Mouse (Mus musculus) heart, embryonic 15.5 days (tissue): ENCODE measurements around the gene Zbtb21. TPM values are rescaled to one million over a fixed set of nuclear protein-coding genes. Genes with fewer than 3 reads are reported as not detected.
"Not testable (repeated sequence)": the region's sequence is repeated elsewhere in the genome, so short reads cannot be mapped to it uniquely, and the experiment has no call there.

Source experiments
- ATAC-seq: fragments of 200-750 bp; cut with Nextera tagmentation; replicated peaks from 2 replicates; pipeline ENCODE4 v1.8.0; 2017; ENCODE audit warnings: low read depth, moderate TSS enrichment; ENCODE audit not compliant: insufficient number of reproducible peaks, insufficient read depth, low FRiP score
- H3K27ac ChIP-seq: fragments of 300-500 bp; sonication (generic); 2 replicates; pipeline ENCODE4 v1.5.1; 2015; ENCODE audit warnings: mild to moderate bottlenecking, inconsistent platforms
- H3K27me3 ChIP-seq: fragments of 300-500 bp; sonication (generic); 2 replicates; pipeline ENCODE4 v1.6.1; 2015; ENCODE audit warnings: inconsistent platforms
- H3K36me3 ChIP-seq: fragments of 300-500 bp; sonication (generic); 2 replicates; pipeline ENCODE4 v1.6.1; 2015; ENCODE audit warnings: mild to moderate bottlenecking, inconsistent platforms
- H3K4me1 ChIP-seq: fragments of 300-500 bp; sonication (generic); replicated peaks from 2 replicates; pipeline ENCODE4 v1.6.1; 2015; ENCODE audit warnings: inconsistent platforms
- H3K4me2 ChIP-seq: fragments of 300-500 bp; sonication (generic); 2 replicates; pipeline ENCODE4 v1.6.1; 2015; ENCODE audit warnings: inconsistent platforms, mild to moderate bottlenecking, moderate library complexity
- H3K4me3 ChIP-seq: fragments of 300-500 bp; sonication (generic); 2 replicates; pipeline ENCODE4 v1.5.1; 2015; ENCODE audit warnings: mild to moderate bottlenecking, inconsistent platforms
- H3K9ac ChIP-seq: fragments of 300-500 bp; sonication (generic); 2 replicates; pipeline ENCODE4 v1.6.1; 2015; ENCODE audit warnings: mild to moderate bottlenecking, inconsistent platforms
- H3K9me3 ChIP-seq: fragments of 300-500 bp; sonication (generic); replicated peaks from 2 replicates; pipeline ENCODE4 v1.6.1; 2016; ENCODE audit warnings: inconsistent platforms
- WGBS: fragments of 180-500 bp; shearing (Covaris S2); methylation state at CpG from one replicate; pipeline ENCODE4 v1.1.7; 2015; ENCODE audit warnings: mixed read lengths; 5-methylcytosine and 5-hydroxymethylcytosine counted together
- polyA plus RNA-seq: library from polyadenylated mRNA; unstranded; fragments of >200 nt; fragmentation: Nextera tagmentation; extraction: Ambion mirVana; gene quantifications from 2 replicates; pipeline ENCODE4 v1.2.1, GENCODE M21; 2015

Gene Zbtb21
- polyA plus RNA-seq, result 6.4 and 7.4 TPM in 2 replicates

DNA sequence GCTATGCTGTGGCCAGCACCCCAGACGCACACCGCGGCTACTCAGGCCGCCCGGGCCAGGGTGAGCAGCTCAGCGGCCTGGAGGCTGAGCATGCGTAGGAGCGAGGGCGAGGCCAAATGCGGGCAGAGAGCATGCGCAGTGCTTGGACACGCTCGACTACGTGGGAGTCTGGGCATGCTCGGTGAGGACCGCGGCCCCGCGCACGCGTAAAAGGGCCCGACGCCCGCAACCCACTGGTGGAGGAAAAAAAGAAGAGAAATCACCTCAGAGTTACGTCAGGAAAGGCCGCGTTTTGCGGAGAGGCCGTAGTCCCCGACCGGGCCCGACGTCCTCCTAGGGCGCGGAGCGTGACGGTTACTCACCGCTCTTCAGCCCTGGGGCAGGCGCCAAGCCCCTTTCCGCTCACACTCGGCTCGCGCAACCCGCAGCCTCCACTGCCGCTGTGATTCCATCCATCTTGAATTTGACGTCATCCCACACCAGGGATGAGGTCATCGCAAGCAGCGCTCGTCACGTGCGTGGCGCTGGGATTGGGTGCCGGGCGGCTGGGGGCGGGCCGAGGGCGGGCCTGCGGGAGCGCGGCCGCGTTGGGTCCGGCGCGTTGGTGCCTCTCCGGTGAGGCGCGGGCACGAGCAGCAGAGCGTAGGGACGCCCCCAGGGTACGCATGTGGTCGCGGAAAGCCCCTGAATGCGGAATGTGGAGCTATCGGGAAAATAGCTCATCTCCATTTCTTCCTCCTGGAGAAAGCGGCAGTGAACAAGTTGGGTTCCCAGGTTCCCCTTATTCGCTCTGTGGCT is at the start of gene Zbtb21, which contains the start of gene C2cd2:
Gene Zbtb21 (minus strand): TSS at position 472 of the 798 bp plus-strand sequence.
Gene C2cd2 (minus strand): TSS at position 448 of the 798 bp plus-strand sequence.
- H3K9ac ChIP-seq, result peak within 1 kb of the TSS; percentile 83
- H3K4me3 ChIP-seq, result peak within 1 kb of the TSS; percentile 89
- under 1% methylated on average over 78 of the region's 78 CpGs for WGBS
- peak within 1 kb of the TSS; percentile 81 for H3K4me2 ChIP-seq
- peak; percentile 96 for ATAC-seq
- H3K4me1 ChIP-seq, result peaks cover 21% of the 10 kb centered on the region
- no peaks in the 10 kb centered on the region for H3K36me3 ChIP-seq
- peak within 1 kb of the TSS; percentile 97 for H3K27ac ChIP-seq
- no peaks in the 10 kb centered on the region for H3K9me3 ChIP-seq
- H3K27me3 ChIP-seq, result no peaks in the 10 kb centered on the region

DNA sequence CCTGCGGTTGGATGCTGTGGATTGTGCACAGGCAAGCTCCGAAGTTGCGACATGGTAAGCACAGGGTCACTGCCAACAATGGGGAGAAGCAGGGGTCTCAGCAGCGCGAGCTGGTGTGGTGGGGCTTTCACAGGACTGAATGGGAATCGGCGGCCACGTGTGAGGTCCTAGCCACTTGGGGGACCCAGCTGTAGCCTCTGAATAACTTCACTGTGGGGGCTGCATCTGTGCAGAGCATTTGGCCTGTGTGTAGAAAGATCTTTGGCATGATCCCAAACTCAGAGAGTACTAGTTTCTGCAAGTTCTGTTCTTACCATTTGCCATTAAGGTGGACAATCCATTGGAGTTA is 34.9 kb upstream of the Zbtb21 start:
- H3K9me3 ChIP-seq, H3K36me3 ChIP-seq, H3K27me3 ChIP-seq: not testable (repeated sequence)
- Histone ChIP-seq H3K4me2 (peak overlapping the region; percentile 81), H3K4me3 (peak overlapping the region; percentile 67), H3K27ac (peak overlapping the region; percentile 91), H3K9ac (peak overlapping the region; percentile 59), H3K4me1 (peaks cover 20% of the 10 kb centered on the region)
- peak; percentile 36 for ATAC-seq
- WGBS, result 2% methylated on average over 8 of the region's 8 CpGs

DNA sequence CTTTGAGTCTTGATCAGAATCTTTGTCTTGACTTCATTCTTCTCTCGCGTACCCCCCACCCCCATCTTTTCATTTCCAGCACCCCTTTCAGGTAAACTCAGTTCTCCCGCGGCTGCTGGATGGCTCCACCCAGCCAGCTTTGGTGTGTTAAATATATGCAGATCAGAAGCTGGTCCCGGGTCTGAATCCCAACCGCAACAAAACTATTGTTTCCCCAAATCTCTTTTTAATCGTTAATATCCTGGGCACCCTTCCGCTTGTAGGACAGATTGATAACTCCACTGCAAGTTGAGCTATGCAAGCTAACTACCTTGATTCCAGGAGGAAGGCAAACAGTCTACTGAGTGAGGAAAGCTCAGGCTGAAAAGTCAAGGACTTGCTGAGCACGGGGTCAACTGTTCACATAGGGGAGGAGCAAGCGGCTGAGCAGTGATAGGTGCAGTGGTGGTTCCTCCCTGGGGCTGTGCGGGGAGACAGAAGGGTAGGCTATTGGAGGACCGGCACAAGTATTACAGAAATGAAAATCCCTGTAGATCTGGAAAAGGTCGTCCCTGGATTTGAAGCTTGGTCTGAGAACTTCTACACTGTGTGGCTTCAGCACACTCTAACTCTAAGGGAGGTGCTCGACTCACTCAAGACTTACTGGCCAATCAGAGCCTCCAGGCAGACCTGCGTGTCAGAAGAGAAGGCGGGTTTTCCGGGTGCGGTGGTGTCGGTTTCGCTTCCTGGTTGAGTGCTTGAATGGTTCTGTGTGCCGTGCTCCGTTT is 34.4 kb upstream of the Zbtb21 start, which contains the start of gene B230307C23Rik:
Gene B230307C23Rik (plus strand): TSS at position 700 of the 767 bp plus-strand sequence.
- H3K4me2 ChIP-seq, result peak within 1 kb of the TSS; percentile 81
- ATAC-seq, result peak; percentile 96
- H3K27ac ChIP-seq, result peak within 1 kb of the TSS; percentile 91
- H3K36me3 ChIP-seq, result no peaks in the 10 kb centered on the region
- H3K4me3 ChIP-seq, result peak within 1 kb of the TSS; percentile 67
- H3K27me3 ChIP-seq, result no peaks in the 10 kb centered on the region
- H3K4me1 ChIP-seq, result peaks cover 20% of the 10 kb centered on the region
- H3K9ac ChIP-seq, result peak within 1 kb of the TSS; percentile 59
- WGBS, result 1% methylated on average over 22 of the region's 22 CpGs
- H3K9me3 ChIP-seq, result no peaks in the 10 kb centered on the region

GRCm38 (mm10) chr16:97995849-97996615 is 33.6 kb upstream of the Zbtb21 start:
- H3K4me3 ChIP-seq, result peak overlapping the region; percentile 67
- ATAC-seq, result no peak
- peak overlapping the region; percentile 59; the same call in 1 of the 2 replicates for H3K9ac ChIP-seq
- H3K4me1 ChIP-seq, result peaks cover 20% of the 10 kb centered on the region
- H3K27me3 ChIP-seq, result no peaks in the 10 kb centered on the region
- WGBS, result 19% methylated on average over 1 of the region's 1 CpGs
- H3K9me3 ChIP-seq, result no peaks in the 10 kb centered on the region
- H3K27ac ChIP-seq, result peak overlapping the region; percentile 91
- peak overlapping the region; percentile 81 for H3K4me2 ChIP-seq
- H3K36me3 ChIP-seq, result no peaks in the 10 kb centered on the region

GRCm38 (mm10) chr16:97992477-97992876 is 30.1 kb upstream of the Zbtb21 start:
- H3K27me3 ChIP-seq, H3K4me3 ChIP-seq, ATAC-seq, H3K4me2 ChIP-seq, H3K36me3 ChIP-seq, H3K27ac ChIP-seq, H3K9me3 ChIP-seq, H3K9ac ChIP-seq: not testable (repeated sequence)
- WGBS, result 57% methylated on average over 3 of the region's 3 CpGs
- H3K4me1 ChIP-seq, result peaks cover 12% of the 10 kb centered on the region

GRCm38 (mm10) chr16:97991517-97991916 is 29.1 kb upstream of the Zbtb21 start:
- Histone ChIP-seq H3K4me2 (no peak overlapping the region), H3K4me3 (no peak overlapping the region), H3K27ac (no peak overlapping the region), H3K27me3 (no peaks in the 10 kb centered on the region), H3K36me3 (no peaks in the 10 kb centered on the region), H3K9me3 (no peaks in the 10 kb centered on the region), H3K4me1 (peaks cover 9% of the 10 kb centered on the region), H3K9ac (no peak overlapping the region)
- ATAC-seq, result no peak
- 84% methylated on average over 2 of the region's 2 CpGs for WGBS

DNA sequence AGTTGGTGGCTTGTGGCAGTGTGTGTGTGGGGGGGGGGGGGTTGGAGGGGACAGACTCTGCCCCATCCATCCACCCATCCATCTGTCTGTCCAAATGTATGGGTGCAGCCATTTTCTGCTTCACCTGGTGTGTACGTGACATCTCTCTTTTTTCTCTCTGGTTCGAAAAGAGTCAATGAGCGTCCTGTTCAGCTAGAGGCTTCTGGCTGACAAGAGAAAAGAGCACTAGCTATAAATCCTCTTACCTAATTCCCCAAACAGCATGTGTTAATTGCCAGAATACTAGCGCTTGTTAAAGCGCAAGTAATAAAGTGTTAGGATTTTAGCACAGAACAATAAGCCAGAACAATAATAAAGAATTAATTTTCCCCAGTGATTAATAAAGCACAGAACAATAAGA is 22.2 kb upstream of the Zbtb21 start:
- Histone ChIP-seq H3K27me3 (no peaks in the 10 kb centered on the region), H3K4me3 (no peak overlapping the region), H3K4me2 (no peak overlapping the region), H3K9me3 (no peaks in the 10 kb centered on the region), H3K9ac (no peak overlapping the region), H3K27ac (no peak overlapping the region), H3K4me1 (no peaks in the 10 kb centered on the region), H3K36me3 (no peaks in the 10 kb centered on the region)
- no peak for ATAC-seq
- 83% methylated on average over 5 of the region's 5 CpGs for WGBS

GRCm38 (mm10) chr16:97981362-97981761 is 18.9 kb upstream of the Zbtb21 start:
- Histone ChIP-seq H3K4me3 (no peak overlapping the region), H3K9me3 (no peaks in the 10 kb centered on the region), H3K27me3 (no peaks in the 10 kb centered on the region), H3K4me2 (no peak overlapping the region), H3K4me1 (no peaks in the 10 kb centered on the region), H3K27ac (no peak overlapping the region), H3K36me3 (no peaks in the 10 kb centered on the region), H3K9ac (no peak overlapping the region)
- no peak for ATAC-seq
- WGBS, result 67% methylated on average over 1 of the region's 1 CpGs

DNA sequence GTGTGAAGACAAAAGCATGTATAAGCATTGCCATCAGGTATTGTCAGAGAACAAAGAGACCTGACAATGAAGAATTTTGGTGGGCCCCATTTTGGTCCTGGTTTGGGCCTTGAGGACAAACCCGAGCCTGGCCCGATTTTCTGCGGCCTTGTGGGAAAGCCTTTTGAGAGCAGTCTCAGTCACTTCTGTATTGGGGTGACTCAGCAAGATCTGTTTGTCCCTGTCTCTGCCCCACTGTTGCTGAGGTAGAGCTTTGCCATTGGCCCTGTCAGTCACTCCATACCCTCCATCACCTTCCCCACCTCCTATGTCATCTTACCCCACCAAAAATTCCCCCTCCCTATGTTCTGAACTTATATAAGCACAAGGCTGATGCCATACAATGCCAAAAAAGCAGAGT is 15.3 kb upstream of the Zbtb21 start:
- Histone ChIP-seq H3K4me1 (no peaks in the 10 kb centered on the region), H3K27ac (no peak overlapping the region), H3K27me3 (no peaks in the 10 kb centered on the region), H3K9ac (no peak overlapping the region), H3K36me3 (no peaks in the 10 kb centered on the region), H3K9me3 (no peaks in the 10 kb centered on the region), H3K4me3 (no peak overlapping the region), H3K4me2 (no peak overlapping the region)
- WGBS, result 91% methylated on average over 3 of the region's 3 CpGs
- ATAC-seq, result no peak

DNA sequence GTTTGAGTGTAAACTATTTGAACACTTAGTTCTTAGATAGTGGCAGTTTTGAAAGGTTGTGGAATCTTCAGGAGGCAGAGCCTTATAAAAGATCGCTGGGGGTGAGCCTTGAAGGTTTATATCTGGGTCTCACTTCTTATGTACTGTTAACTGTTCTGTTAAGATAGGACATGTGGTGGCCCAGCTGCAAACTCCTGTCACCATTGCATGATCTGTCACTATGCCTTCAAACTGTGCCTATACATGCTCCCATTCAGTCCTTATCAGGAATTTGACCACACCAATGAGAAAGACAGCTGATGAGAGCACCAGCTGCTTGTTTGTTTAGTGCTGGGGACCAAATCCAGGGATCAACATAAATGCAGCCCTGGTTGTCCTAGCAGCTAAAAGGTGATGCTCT is 14.9 kb upstream of the Zbtb21 start:
- H3K4me3 ChIP-seq, result no peak overlapping the region
- no peak for ATAC-seq
- no peak overlapping the region for H3K4me2 ChIP-seq
- H3K9me3 ChIP-seq, result no peaks in the 10 kb centered on the region
- H3K4me1 ChIP-seq, result no peaks in the 10 kb centered on the region
- H3K9ac ChIP-seq, result no peak overlapping the region
- no peaks in the 10 kb centered on the region for H3K27me3 ChIP-seq
- 53% methylated on average over 1 of the region's 1 CpGs for WGBS
- H3K36me3 ChIP-seq, result no peaks in the 10 kb centered on the region
- H3K27ac ChIP-seq, result no peak overlapping the region

DNA sequence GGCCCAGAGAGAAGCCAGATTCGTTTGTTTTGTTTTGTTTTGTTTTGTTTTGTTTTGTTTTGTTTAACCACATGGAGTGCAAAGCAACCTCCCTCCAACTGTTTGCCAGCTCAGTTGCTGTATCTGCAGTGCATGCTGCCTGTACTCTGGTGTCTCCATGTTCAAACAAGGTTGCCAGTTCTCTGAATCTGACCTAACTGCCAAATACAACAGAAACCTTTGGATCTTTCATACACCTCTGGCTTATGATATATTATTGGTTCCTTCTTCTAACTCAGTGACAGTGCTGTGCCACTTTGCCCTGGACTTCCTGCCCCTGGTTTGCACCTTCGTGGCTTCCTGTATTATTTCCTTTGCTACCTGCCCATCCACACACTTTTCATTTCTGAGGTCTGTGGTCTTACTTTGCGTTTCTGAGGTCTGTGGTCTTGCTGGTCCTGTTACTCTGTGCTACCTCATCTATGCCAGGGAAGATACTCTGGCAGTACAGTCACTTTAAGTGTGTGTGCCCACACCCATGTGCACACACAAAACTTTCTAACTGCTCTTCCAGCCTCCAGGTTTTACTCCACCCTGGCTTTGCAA is 1.6 kb upstream of the Zbtb21 start:
- Histone ChIP-seq H3K36me3 (no peaks in the 10 kb centered on the region), H3K27ac (no peak overlapping the region), H3K4me1 (peaks cover 11% of the 10 kb centered on the region; the same call in 1 of the 2 replicates), H3K9ac (no peak overlapping the region), H3K27me3 (no peaks in the 10 kb centered on the region), H3K9me3 (no peaks in the 10 kb centered on the region), H3K4me2 (no peak overlapping the region), H3K4me3 (no peak overlapping the region)
- ATAC-seq, result no peak
- 73% methylated on average over 3 of the region's 3 CpGs for WGBS
